Mouse (Mus musculus) embryonic fibroblast, embryonic 13.5 days (primary cell): ENCODE measurements around the gene Gm4981.
"Not testable (repeated sequence)": the region's sequence is repeated elsewhere in the genome, so short reads cannot be mapped to it uniquely, and the experiment has no call there.

Source experiments
- CTCF ChIP-seq: IDR thresholded peaks from 2 replicates; pipeline ENCODE4 v1.5.1; 2011; ENCODE audit warnings: mild to moderate bottlenecking, control low read depth, low read length, moderate library complexity, borderline replicate concordance; ENCODE audit not compliant: insufficient read depth
- POLR2A ChIP-seq: IDR thresholded peaks from 2 replicates; pipeline ENCODE4 v1.6.1; 2011; ENCODE audit warnings: low read depth, mild to moderate bottlenecking, control low read depth, low read length, moderate library complexity

DNA sequence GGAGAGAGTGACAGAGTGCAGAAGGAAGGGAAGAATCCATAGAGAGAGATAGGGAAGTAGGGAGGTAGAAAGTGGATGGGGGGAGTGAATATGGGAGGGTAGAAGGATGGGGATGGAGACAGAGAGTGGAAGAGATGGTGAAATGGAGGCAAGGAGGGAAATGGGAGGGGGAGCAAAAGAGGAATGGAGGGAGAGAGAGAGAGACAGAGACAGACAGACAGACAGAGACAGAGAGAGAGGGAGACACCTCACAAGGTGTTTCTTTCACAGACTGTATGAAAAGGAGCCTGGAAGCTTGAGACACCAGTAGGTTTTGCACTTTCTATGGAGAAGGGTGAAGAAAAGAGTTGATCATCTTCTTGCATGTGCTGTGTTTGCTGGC, 2.8 kb downstream of the Gm4981 start:
- not testable (repeated sequence) for TF ChIP-seq CTCF, POLR2A
